Mouse (Mus musculus): ENCODE measurements around the gene Gtf2a2.

Gene Gtf2a2

DNA sequence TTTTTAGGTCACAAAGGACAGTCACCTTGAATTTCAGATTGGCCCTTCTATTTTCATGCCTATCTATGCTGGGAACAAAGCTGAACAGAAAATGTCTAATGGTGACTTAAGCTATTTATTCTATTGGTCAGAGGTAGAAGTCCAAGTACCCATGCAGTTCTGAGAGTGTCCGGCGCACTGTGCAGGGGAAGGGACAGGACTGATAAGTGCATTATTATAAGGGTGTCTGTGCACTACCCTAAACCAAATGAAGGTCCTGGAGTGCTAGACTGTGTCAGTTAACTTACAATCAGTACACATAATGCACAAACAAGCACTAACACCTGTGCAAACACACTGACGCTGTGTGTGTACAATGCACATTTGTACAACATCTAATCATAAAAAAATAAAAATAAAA lies 55.1 kb downstream of the Gtf2a2 start:
- no peak for DNase-seq

DNA sequence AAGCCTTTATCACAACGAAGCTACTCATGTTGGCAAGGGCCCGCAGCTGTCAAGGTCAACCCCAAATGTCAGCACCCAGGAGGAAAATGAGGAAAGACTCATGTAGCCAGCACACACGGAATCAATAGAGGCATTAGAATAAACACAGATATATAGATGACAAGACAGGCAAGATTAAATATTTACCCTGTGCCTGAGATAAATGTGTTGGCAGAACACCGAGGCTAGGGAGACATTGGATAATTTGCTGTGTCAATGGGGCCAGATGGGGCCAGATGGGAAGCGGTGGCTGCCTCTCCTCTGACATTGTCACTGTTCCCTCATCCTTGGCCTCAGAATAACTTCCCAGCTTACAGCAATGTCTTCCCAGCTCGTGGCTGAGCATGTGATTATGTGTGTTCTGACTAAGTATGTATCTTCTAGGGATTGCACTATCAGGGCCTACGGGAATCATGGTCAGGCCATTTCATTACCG lies 57.6 kb downstream of the Gtf2a2 start:
- no peak for DNase-seq

DNA sequence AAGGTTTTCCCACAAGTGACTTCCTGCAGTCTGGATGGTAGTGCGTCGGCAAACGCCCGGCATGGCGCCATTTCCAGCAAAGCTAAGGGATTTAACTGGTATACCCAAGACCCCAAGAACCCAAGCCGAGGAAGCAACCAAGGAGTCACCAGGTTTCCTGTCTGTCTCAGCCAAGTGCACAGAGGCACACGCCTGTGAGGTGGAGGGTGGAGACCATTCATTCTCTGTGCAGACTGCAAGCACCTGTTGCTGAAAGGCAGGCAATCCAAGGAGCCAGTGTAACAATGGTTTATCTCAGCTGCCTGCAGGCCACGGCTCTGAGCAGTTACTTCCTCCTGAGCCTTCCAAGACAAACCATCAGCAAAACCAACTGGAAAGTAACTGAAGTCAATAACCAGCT lies 60.0 kb downstream of the Gtf2a2 start:
- DNase-seq = no peak
